Comparison of ENCODE assay signal across 12 mouse cellular contexts in the genomic region with DNA sequence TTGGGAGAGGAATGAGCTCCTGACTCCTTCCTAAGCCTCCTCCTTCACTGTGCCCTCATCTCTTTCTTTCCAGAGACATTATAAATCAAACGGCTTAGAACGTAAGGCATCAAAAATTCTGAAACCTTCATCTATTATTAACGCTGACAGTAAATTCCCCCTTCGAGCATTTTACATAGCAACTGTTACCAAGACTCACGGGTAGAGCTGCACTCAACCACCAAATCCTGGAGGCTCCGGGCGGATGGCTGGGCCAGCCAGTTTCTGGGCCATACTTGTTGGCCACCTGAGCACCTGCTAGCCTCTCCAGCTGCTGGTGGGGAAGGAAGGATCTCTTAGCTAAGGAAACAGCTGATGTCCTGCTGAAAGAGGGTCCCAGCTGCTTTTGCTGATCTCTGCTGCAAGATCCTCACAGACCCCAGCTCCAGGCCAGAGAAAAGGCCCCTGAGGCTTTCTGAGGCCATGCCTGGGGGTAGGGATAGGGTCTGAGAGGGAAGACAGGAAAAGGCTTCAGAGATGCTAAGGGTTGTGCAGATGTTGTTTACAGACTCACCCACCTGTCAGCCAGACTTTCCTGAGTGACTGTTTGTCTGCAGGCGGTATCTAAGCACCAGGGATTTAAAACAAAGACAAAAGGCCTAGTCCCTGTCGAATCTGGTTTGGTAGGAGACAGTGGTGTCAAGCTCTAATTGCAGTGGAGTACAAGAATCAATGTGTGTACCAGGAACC. TPM values are rescaled to one million over a fixed set of nuclear protein-coding genes. Genes with fewer than 3 reads are reported as not detected.
DNase-seq lines count a peak whose midpoint lies in the region; ATAC-seq and TF ChIP-seq lines count a peak whose summit lies in the region.
"Had no signal": no experiment of that assay in that cellular context is flagged by ENCODE, and none has a peak within 500 bp of the region (broad histone marks: within the 10 kb centered on the region; RNA-seq: fewer than 3 reads in every experiment).

No protein-coding gene starts in this region.

- H3K9ac ChIP-seq in lung, embryonic 15.5 days: no peak overlapping the region
- peak overlapping the region; percentile 18 for H3K9ac ChIP-seq in forebrain, postnatal 0 days
- peak overlapping the region; percentile 25; the same call in 1 of the 2 replicates for H3K9ac ChIP-seq in midbrain, postnatal 0 days (replicated peaks; ENCODE audit: low read length, poor library complexity, severe bottlenecking)
- H3K9ac ChIP-seq in intestine, postnatal 0 days (ENCODE audit: low read depth, low read length): no peak overlapping the region

- DNase-seq in lung, postnatal 10 days: no peak
- DNase-seq in forebrain, postnatal 0 days: no peak
- DNase-seq in midbrain, postnatal 0 days (ENCODE audit: low spot score): no peak
- DNase-seq in left cerebral cortex, adult 18-20 months (ENCODE audit: low spot score in 2 of 2): no peak
- no peak for DNase-seq in lung, postnatal 14 days
- DNase-seq: cerebellum, adult 8-10 months; heart, adult 2 months had no signal

- no peak overlapping the region for H3K4me2 ChIP-seq in lung, embryonic 15.5 days
- H3K4me2 ChIP-seq in forebrain, postnatal 0 days (ENCODE audit: low read depth): no peak overlapping the region
- H3K4me2 ChIP-seq in midbrain, postnatal 0 days (ENCODE audit: low read depth, low read length, poor library complexity, severe bottlenecking): no peak overlapping the region
- H3K4me2 ChIP-seq in intestine, postnatal 0 days (replicated peaks; ENCODE audit: low read depth): no peak overlapping the region

- no peaks in the 10 kb centered on the region for H3K36me3 ChIP-seq in lung, embryonic 15.5 days
- H3K36me3 ChIP-seq in forebrain, postnatal 0 days (ENCODE audit: insufficient read depth): no peaks in the 10 kb centered on the region
- H3K36me3 ChIP-seq in midbrain, postnatal 0 days (ENCODE audit: insufficient read depth, low read length): no peaks in the 10 kb centered on the region
- H3K36me3 ChIP-seq in intestine, postnatal 0 days (ENCODE audit: control insufficient read depth, insufficient read depth): peaks cover 11% of the 10 kb centered on the region; the same call in 1 of the 2 replicates

- peaks cover 53% of the 10 kb centered on the region for H3K4me1 ChIP-seq in lung, embryonic 15.5 days
- H3K4me1 ChIP-seq in forebrain, postnatal 0 days (ENCODE audit: insufficient read depth): peaks cover 23% of the 10 kb centered on the region; the same call in 1 of the 2 replicates
- H3K4me1 ChIP-seq in midbrain, postnatal 0 days (ENCODE audit: insufficient read depth, low read length): peaks cover 38% of the 10 kb centered on the region
- H3K4me1 ChIP-seq in intestine, postnatal 0 days (replicated peaks; ENCODE audit: control insufficient read depth, insufficient read depth, low read length): no peaks in the 10 kb centered on the region

- no peaks in the 10 kb centered on the region for H3K9me3 ChIP-seq in lung, embryonic 15.5 days
- H3K9me3 ChIP-seq in forebrain, postnatal 0 days (ENCODE audit: low read length): no peaks in the 10 kb centered on the region
- H3K9me3 ChIP-seq in midbrain, postnatal 0 days (ENCODE audit: low read length): no peaks in the 10 kb centered on the region
- H3K9me3 ChIP-seq in intestine, postnatal 0 days (ENCODE audit: control insufficient read depth): no peaks in the 10 kb centered on the region
- H3K9me3 ChIP-seq: liver, embryonic 12.5 days; megakaryocyte, embryonic 14.5 days had no signal

- no peak for ATAC-seq in lung, embryonic 15.5 days (ENCODE audit: borderline replicate concordance, extremely low read depth, low FRiP score, low TSS enrichment)
- ATAC-seq in forebrain, postnatal 0 days: peak; percentile 78
- ATAC-seq in midbrain, postnatal 0 days (ENCODE audit: low FRiP score): peak; percentile 18; the same call in 1 of the 2 replicates
- ATAC-seq in frontal cortex, adult (ENCODE audit: low TSS enrichment): no peak
- ATAC-seq in intestine, postnatal 0 days: no peak
- ATAC-seq: liver, embryonic 12.5 days had no signal

- H3K4me3 ChIP-seq in lung, embryonic 15.5 days: no peak overlapping the region
- H3K4me3 ChIP-seq in forebrain, postnatal 0 days (ENCODE audit: low read depth, low read length): no peak overlapping the region
- H3K4me3 ChIP-seq in midbrain, postnatal 0 days (ENCODE audit: low read depth, low read length): no peak overlapping the region
- no peak overlapping the region for H3K4me3 ChIP-seq in intestine, postnatal 0 days (ENCODE audit: low read depth, low read length)
- H3K4me3 ChIP-seq: heart, adult 2 months; liver, embryonic 12.5 days had no signal

- WGBS in lung, embryonic 15.5 days: 55% methylated on average over 9 of the region's 9 CpGs
- WGBS in forebrain, postnatal 0 days: 34% methylated on average over 9 of the region's 9 CpGs
- WGBS in midbrain, postnatal 0 days: 25% methylated on average over 9 of the region's 9 CpGs
- 60% methylated on average over 9 of the region's 9 CpGs for WGBS in intestine, postnatal 0 days

- TF ChIP-seq CTCF in forebrain, postnatal 0 days (IDR thresholded peaks at IDR 0.05; ENCODE audit: low read depth): no peak
- no peak for TF ChIP-seq CTCF in midbrain, postnatal 0 days (IDR thresholded peaks at IDR 0.05)
- TF ChIP-seq CTCF in intestine, postnatal 0 days (IDR thresholded peaks at IDR 0.05; ENCODE audit: low read depth): no peak

- peak overlapping the region; percentile 32; the same call in 1 of the 2 replicates for H3K27ac ChIP-seq in lung, embryonic 15.5 days
- peak overlapping the region; percentile 87 for H3K27ac ChIP-seq in forebrain, postnatal 0 days (ENCODE audit: low read depth, low read length)
- peak overlapping the region; percentile 73 for H3K27ac ChIP-seq in midbrain, postnatal 0 days (ENCODE audit: low read depth, low read length)
- no peak overlapping the region for H3K27ac ChIP-seq in intestine, postnatal 0 days (ENCODE audit: low read depth, low read length)
- H3K27ac ChIP-seq: heart, adult 2 months had no signal

- no peaks in the 10 kb centered on the region for H3K27me3 ChIP-seq in lung, embryonic 15.5 days
- no peaks in the 10 kb centered on the region for H3K27me3 ChIP-seq in forebrain, postnatal 0 days (ENCODE audit: insufficient read depth, low read length)
- no peaks in the 10 kb centered on the region for H3K27me3 ChIP-seq in midbrain, postnatal 0 days (ENCODE audit: insufficient read depth, low read length)
- H3K27me3 ChIP-seq in intestine, postnatal 0 days (replicated peaks; ENCODE audit: control insufficient read depth, insufficient read depth, low read length): no peaks in the 10 kb centered on the region
- H3K27me3 ChIP-seq: liver, embryonic 12.5 days; megakaryocyte, embryonic 14.5 days had no signal

RNA-seq across cellular contexts. Expression of a gene that starts 56.5 kb away (rescaled TPM):
- 27.9 and 28.2 TPM in 2 replicates for polyA plus RNA-seq in lung, embryonic 15.5 days (2015; fragmentation: Nextera tagmentation; extraction: Ambion mirVana)
- 50.9 and 60.7 TPM in 2 replicates for total RNA-seq in forebrain, postnatal 0 days (2014; rRNA removed)
- polyA plus RNA-seq in forebrain, postnatal 0 days (2015; fragmentation: Nextera tagmentation; extraction: Ambion mirVana): 16.6 and 21.2 TPM in 2 replicates
- 50.7 and 66.8 TPM in 2 replicates for total RNA-seq in midbrain, postnatal 0 days (2014; rRNA removed)
- 20.1 and 22.0 TPM in 2 replicates for polyA plus RNA-seq in midbrain, postnatal 0 days (2015; fragmentation: Nextera tagmentation; extraction: Ambion mirVana)
- 10 to 100 TPM; 74.0 to 76.1 TPM for total RNA-seq in left cerebral cortex, adult 18-20 months (2021)
- polyA plus RNA-seq in intestine, postnatal 0 days (2015; fragmentation: Nextera tagmentation; extraction: Ambion mirVana): 10.1 and 10.6 TPM in 2 replicates

Comparison
In these comparisons a context has a peak if more than half of its experiments do, and no peak if none do; other contexts are left out.
1. ATAC-seq: peak in forebrain, postnatal 0 days (single experiment) and midbrain, postnatal 0 days (single experiment); none in lung, embryonic 15.5 days (single experiment), frontal cortex, adult (single experiment) and intestine, postnatal 0 days (single experiment).
2. H3K9ac ChIP-seq: peak in forebrain, postnatal 0 days (single experiment) and midbrain, postnatal 0 days (single experiment); none in lung, embryonic 15.5 days (single experiment) and intestine, postnatal 0 days (single experiment).